In genomic region chr11:87247494-87247866, GRCm38 (mm10) we compare ENCODE assay signal across 12 mouse cellular contexts.
DNase-seq lines count a peak whose midpoint lies in the region; ATAC-seq and TF ChIP-seq lines count a peak whose summit lies in the region.
"Had no signal": no experiment of that assay in that cellular context is flagged by ENCODE, and none has a peak within 500 bp of the region (broad histone marks: within the 10 kb centered on the region; RNA-seq: fewer than 3 reads in every experiment).

No protein-coding gene starts in this region.

- TF ChIP-seq POLR2A in olfactory bulb, adult 2 months (IDR thresholded peaks at IDR 0.05; ENCODE audit: insufficient read depth, low read depth, low read length): no peak

- H3K27ac ChIP-seq in olfactory bulb, adult 2 months (ENCODE audit: insufficient read depth, low read depth, low read length): peak overlapping the region; percentile 94
- H3K27ac ChIP-seq: limb, embryonic 10.5 days; liver, embryonic 13.5 days had no signal

- TF ChIP-seq CTCF in olfactory bulb, adult 2 months (IDR thresholded peaks at IDR 0.05; ENCODE audit: insufficient read depth, low read depth, low read length): no peak

- peak; percentile 38 to 47 for DNase-seq in heart, adult 18-20 months
- DNase-seq in heart, postnatal 14 days: no peak
- peak; percentile 34 to 50 for DNase-seq in left cerebral cortex, postnatal 25 days (ENCODE audit: low spot score in 2 of 2)
- DNase-seq in left cerebral cortex, adult 8-10 months (ENCODE audit: low spot score in 2 of 2): no peak
- DNase-seq in heart, adult 9 months (ENCODE audit: low spot score in 2 of 2): peak; percentile 9 to 31
- DNase-seq: cerebellum, adult 8-10 months; kidney, postnatal 10 days; liver, embryonic 13.5 days; right cerebral cortex, postnatal 4 days had no signal

- peaks cover 32% of the 10 kb centered on the region for H3K4me1 ChIP-seq in olfactory bulb, adult 2 months (ENCODE audit: control insufficient read depth, insufficient read depth, low read length)
- H3K4me1 ChIP-seq: liver, embryonic 13.5 days had no signal

- H3K4me3 ChIP-seq in olfactory bulb, adult 2 months (ENCODE audit: insufficient read depth, low read depth, low read length): no peak overlapping the region
- H3K4me3 ChIP-seq: limb, embryonic 10.5 days; liver, embryonic 13.5 days had no signal

- intact Hi-C loops in heart, postnatal 14 days (cut with DNase I): loop anchor here (5.0 kb wide), 1 partner anchor 110 kb away; the partner anchor contains the start of gene Ppm1e
- intact Hi-C loops in left cerebral cortex, postnatal 25 days (cut with DNase I): loop anchor here (1.0 to 5.0 kb wide), 2 partner anchors 8 to 65 kb away; no protein-coding TSS in a partner anchor

- WGBS in olfactory bulb, adult 2 months: 19% methylated on average over 5 of the region's 5 CpGs

- ATAC-seq in erythroid progenitor cell, adult 5-6 weeks (replicated peaks; ENCODE audit: low FRiP score, poor library complexity, severe bottlenecking): no peak

Comparison
In these comparisons a context has a peak if more than half of its experiments do, and no peak if none do; other contexts are left out.
1. DNase-seq: peak in heart, adult 18-20 months (2 of 2), left cerebral cortex, postnatal 25 days (2 of 2) and heart, adult 9 months (2 of 2); none in heart, postnatal 14 days (0 of 2) and left cerebral cortex, adult 8-10 months (0 of 2).